ENCODE assay signal across 12 mouse cellular contexts in genomic region chr4:145033392-145033791, GRCm38 (mm10).
A peak's percentile ranks its signal among the peaks of the same experiment; 100 is the strongest.
DNase-seq lines count a peak whose midpoint lies in the region; ATAC-seq and TF ChIP-seq lines count a peak whose summit lies in the region.
"Had no signal": no experiment of that assay in that cellular context is flagged by ENCODE, and none has a peak within 500 bp of the region (broad histone marks: within the 10 kb centered on the region; RNA-seq: fewer than 3 reads in every experiment).

No protein-coding gene starts in this region.

- peak overlapping the region; percentile 66 for H3K27ac ChIP-seq in intestine, embryonic 14.5 days (ENCODE audit: low read depth)
- H3K27ac ChIP-seq in intestine, postnatal 0 days (ENCODE audit: low read depth, low read length): no peak overlapping the region
- H3K27ac ChIP-seq in liver, embryonic 12.5 days: peak overlapping the region; percentile 90
- no peak overlapping the region for H3K27ac ChIP-seq in hindbrain, embryonic 12.5 days
- H3K27ac ChIP-seq: limb, embryonic 15.5 days had no signal

- no peaks in the 10 kb centered on the region for H3K27me3 ChIP-seq in intestine, embryonic 14.5 days (replicated peaks; ENCODE audit: control insufficient read depth, insufficient read depth, low read length)
- H3K27me3 ChIP-seq in intestine, postnatal 0 days (replicated peaks; ENCODE audit: control insufficient read depth, insufficient read depth, low read length): no peaks in the 10 kb centered on the region
- no peaks in the 10 kb centered on the region for H3K27me3 ChIP-seq in G1E (ENCODE audit: insufficient read depth, low read length)
- no peaks in the 10 kb centered on the region for H3K27me3 ChIP-seq in liver, embryonic 12.5 days (replicated peaks)
- no peaks in the 10 kb centered on the region for H3K27me3 ChIP-seq in hindbrain, embryonic 12.5 days
- H3K27me3 ChIP-seq: limb, embryonic 15.5 days had no signal

- DNase-seq in intestine, embryonic 14.5 days (ENCODE audit: low spot score): no peak
- DNase-seq in G1E (ENCODE audit: low spot score): peak; percentile 45
- DNase-seq in c-Kit-negative CD71-positive TER-119-positive erythroid progenitor cells, embryonic 14.5 days (ENCODE audit: low read depth, low spot score): peak; percentile 42
- no peak for DNase-seq in spleen, postnatal 14 days (ENCODE audit: low spot score in 2 of 2)
- DNase-seq in adrenal gland, postnatal 4 days (ENCODE audit: low spot score in 2 of 2): no peak
- DNase-seq: forebrain, postnatal 0 days; kidney, postnatal 25 days had no signal

- H3K4me1 ChIP-seq in intestine, embryonic 14.5 days (replicated peaks; ENCODE audit: control insufficient read depth, insufficient read depth, low read length): peaks cover 45% of the 10 kb centered on the region
- H3K4me1 ChIP-seq in intestine, postnatal 0 days (replicated peaks; ENCODE audit: control insufficient read depth, insufficient read depth, low read length): peaks cover 24% of the 10 kb centered on the region
- peaks cover 68% of the 10 kb centered on the region for H3K4me1 ChIP-seq in G1E (ENCODE audit: insufficient read depth, low read depth, low read length)
- peaks cover 80% of the 10 kb centered on the region for H3K4me1 ChIP-seq in liver, embryonic 12.5 days
- H3K4me1 ChIP-seq in hindbrain, embryonic 12.5 days: peaks cover 11% of the 10 kb centered on the region

- 8% methylated on average over 2 of the region's 2 CpGs for WGBS in intestine, embryonic 14.5 days
- 19% methylated on average over 2 of the region's 2 CpGs for WGBS in intestine, postnatal 0 days
- 5% methylated on average over 2 of the region's 2 CpGs for WGBS in liver, embryonic 12.5 days (ENCODE audit: insufficient replicate concordance)
- WGBS in hindbrain, embryonic 12.5 days: 78% methylated on average over 2 of the region's 2 CpGs

- H3K4me3 ChIP-seq in intestine, embryonic 14.5 days (ENCODE audit: low read depth, low read length): no peak overlapping the region
- H3K4me3 ChIP-seq in intestine, postnatal 0 days (ENCODE audit: low read depth, low read length): no peak overlapping the region
- no peak overlapping the region; the same call in 1 of the 2 replicates for H3K4me3 ChIP-seq in G1E (ENCODE audit: low read depth, low read length)
- no peak overlapping the region for H3K4me3 ChIP-seq in liver, embryonic 12.5 days
- H3K4me3 ChIP-seq in hindbrain, embryonic 12.5 days: no peak overlapping the region
- H3K4me3 ChIP-seq: limb, embryonic 15.5 days; myocyte had no signal

- peaks cover 3% of the 10 kb centered on the region; the same call in 1 of the 2 replicates for H3K36me3 ChIP-seq in intestine, embryonic 14.5 days (ENCODE audit: control insufficient read depth, insufficient read depth, low read length)
- H3K36me3 ChIP-seq in intestine, postnatal 0 days (ENCODE audit: control insufficient read depth, insufficient read depth): peaks cover 13% of the 10 kb centered on the region; the same call in 1 of the 2 replicates
- H3K36me3 ChIP-seq in G1E (replicated peaks): peaks cover 47% of the 10 kb centered on the region
- H3K36me3 ChIP-seq in liver, embryonic 12.5 days: peaks cover 27% of the 10 kb centered on the region
- H3K36me3 ChIP-seq in hindbrain, embryonic 12.5 days: peaks cover 9% of the 10 kb centered on the region; the same call in 1 of the 2 replicates

- no peaks in the 10 kb centered on the region for H3K9me3 ChIP-seq in intestine, embryonic 14.5 days (ENCODE audit: control insufficient read depth, low read length)
- no peaks in the 10 kb centered on the region for H3K9me3 ChIP-seq in intestine, postnatal 0 days (ENCODE audit: control insufficient read depth)
- no peaks in the 10 kb centered on the region for H3K9me3 ChIP-seq in G1E (replicated peaks)
- no peaks in the 10 kb centered on the region for H3K9me3 ChIP-seq in liver, embryonic 12.5 days (replicated peaks)
- no peaks in the 10 kb centered on the region for H3K9me3 ChIP-seq in hindbrain, embryonic 12.5 days (replicated peaks)
- H3K9me3 ChIP-seq: limb, embryonic 15.5 days had no signal

- no peak for TF ChIP-seq CTCF in intestine, postnatal 0 days (IDR thresholded peaks at IDR 0.05; ENCODE audit: low read depth)
- no peak for TF ChIP-seq CTCF in G1E (IDR thresholded peaks at IDR 0.05; ENCODE audit: low read depth, low read length)

- no peak overlapping the region for H3K4me2 ChIP-seq in intestine, embryonic 14.5 days (ENCODE audit: low read length)
- no peak overlapping the region for H3K4me2 ChIP-seq in intestine, postnatal 0 days (replicated peaks; ENCODE audit: low read depth)
- H3K4me2 ChIP-seq in liver, embryonic 12.5 days: peak overlapping the region; percentile 71
- H3K4me2 ChIP-seq in hindbrain, embryonic 12.5 days (replicated peaks): no peak overlapping the region
- H3K4me2 ChIP-seq: limb, embryonic 15.5 days had no signal

- no peak for ATAC-seq in intestine, embryonic 14.5 days (replicated peaks; ENCODE audit: low FRiP score, low TSS enrichment, low read depth)
- ATAC-seq in intestine, postnatal 0 days: no peak
- ATAC-seq in G1E (ENCODE audit: extremely low read depth, insufficient number of reproducible peaks, low FRiP score, poor library complexity, severe bottlenecking): peak; percentile 58
- ATAC-seq in liver, embryonic 12.5 days: peak; percentile 61
- no peak for ATAC-seq in hindbrain, embryonic 12.5 days (ENCODE audit: low FRiP score)
- ATAC-seq: forebrain, postnatal 0 days had no signal

- H3K9ac ChIP-seq in intestine, embryonic 14.5 days (ENCODE audit: low read length): no peak overlapping the region
- no peak overlapping the region for H3K9ac ChIP-seq in intestine, postnatal 0 days (ENCODE audit: low read depth, low read length)
- peak overlapping the region; percentile 61 for H3K9ac ChIP-seq in liver, embryonic 12.5 days
- H3K9ac ChIP-seq in hindbrain, embryonic 12.5 days: no peak overlapping the region
- H3K9ac ChIP-seq: forebrain, postnatal 0 days; limb, embryonic 15.5 days had no signal

Comparison
In these comparisons a context has a peak if more than half of its experiments do, and no peak if none do; other contexts are left out.
1. H3K27ac ChIP-seq: peak in intestine, embryonic 14.5 days (single experiment) and liver, embryonic 12.5 days (single experiment); none in intestine, postnatal 0 days (single experiment) and hindbrain, embryonic 12.5 days (single experiment).
2. ATAC-seq: peak in G1E (single experiment) and liver, embryonic 12.5 days (single experiment); none in intestine, embryonic 14.5 days (single experiment), intestine, postnatal 0 days (single experiment) and hindbrain, embryonic 12.5 days (single experiment).
3. DNase-seq: peak in G1E (single experiment) and c-Kit-negative CD71-positive TER-119-positive erythroid progenitor cells, embryonic 14.5 days (single experiment); none in intestine, embryonic 14.5 days (single experiment), spleen, postnatal 14 days (0 of 2) and adrenal gland, postnatal 4 days (0 of 2).